ENCODE assay signal across 11 mouse cellular contexts in the genomic region with DNA sequence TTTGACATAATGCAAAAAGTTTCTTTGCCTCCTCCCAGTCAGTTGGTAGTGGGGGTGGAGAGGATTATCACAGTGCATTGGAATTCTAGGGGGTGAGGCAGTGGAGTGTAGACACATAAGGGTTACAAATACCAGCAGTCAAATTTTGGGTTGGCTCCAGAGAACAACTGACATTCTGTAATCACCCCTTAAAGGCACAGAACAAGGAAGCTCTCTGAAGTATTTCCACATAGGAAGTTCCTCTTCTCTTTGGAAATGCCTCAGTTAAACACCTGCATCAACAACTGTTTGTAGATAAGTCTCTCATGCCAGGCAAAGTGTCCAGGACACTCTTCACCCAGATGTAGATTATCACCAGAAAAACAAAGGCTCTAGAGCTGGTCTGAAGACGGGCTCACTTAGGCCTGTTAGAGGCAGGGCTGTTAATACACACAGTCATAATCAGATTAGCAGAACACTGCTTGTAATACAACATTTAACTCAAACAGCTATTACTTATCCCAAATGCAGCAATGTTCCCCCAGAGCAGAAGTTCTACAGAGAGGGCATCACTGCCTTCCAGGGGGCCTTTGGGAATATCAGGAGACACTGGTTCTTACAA.
DNase-seq lines count a peak whose midpoint lies in the region; ATAC-seq lines count a peak whose summit lies in the region.
"Had no signal": no experiment of that assay in that cellular context is flagged by ENCODE, and none has a peak within 500 bp of the region (broad histone marks: within the 10 kb centered on the region; RNA-seq: fewer than 3 reads in every experiment).

No protein-coding gene starts in this region.

- no peaks in the 10 kb centered on the region for H3K36me3 ChIP-seq in intestine, embryonic 16.5 days (ENCODE audit: control insufficient read depth, insufficient read depth, low read length)
- H3K36me3 ChIP-seq in midbrain, embryonic 15.5 days (replicated peaks): 0 out of 2 replicates have a peak, but pooled peaks cover 6% of the 10 kb centered on the region
- H3K36me3 ChIP-seq: embryonic facial prominence, embryonic 12.5 days had no signal

- 0 out of 2 replicates have a peak, but pooled peaks have one; percentile 29 for ATAC-seq in intestine, embryonic 16.5 days
- peak; percentile 83 for ATAC-seq in megakaryocyte, adult 5-6 weeks (ENCODE audit: poor library complexity, severe bottlenecking)
- ATAC-seq in midbrain, embryonic 15.5 days (replicated peaks): no peak

- peaks cover 13% of the 10 kb centered on the region for H3K4me1 ChIP-seq in intestine, embryonic 16.5 days (ENCODE audit: control insufficient read depth, insufficient read depth, low read length)
- no peaks in the 10 kb centered on the region for H3K4me1 ChIP-seq in midbrain, embryonic 15.5 days
- H3K4me1 ChIP-seq: embryonic facial prominence, embryonic 12.5 days; hindbrain, embryonic 13.5 days had no signal

- no peaks in the 10 kb centered on the region for H3K9me3 ChIP-seq in intestine, embryonic 16.5 days (ENCODE audit: control insufficient read depth, low read length)
- H3K9me3 ChIP-seq in midbrain, embryonic 15.5 days: no peaks in the 10 kb centered on the region
- H3K9me3 ChIP-seq: embryonic facial prominence, embryonic 12.5 days; hindbrain, embryonic 13.5 days; liver, embryonic 13.5 days had no signal

- intact Hi-C loops in gastrocnemius, postnatal 36 days (cut with DNase I): no loop called here

- no peak overlapping the region for H3K9ac ChIP-seq in intestine, embryonic 16.5 days (ENCODE audit: low read depth, low read length)
- H3K9ac ChIP-seq in midbrain, embryonic 15.5 days: no peak overlapping the region
- H3K9ac ChIP-seq: embryonic facial prominence, embryonic 12.5 days; hindbrain, embryonic 13.5 days; liver, embryonic 13.5 days had no signal

- peak overlapping the region; percentile 12; the same call in 1 of the 2 replicates for H3K27ac ChIP-seq in intestine, embryonic 16.5 days (ENCODE audit: low read length)
- no peak overlapping the region for H3K27ac ChIP-seq in midbrain, embryonic 15.5 days
- H3K27ac ChIP-seq: embryonic facial prominence, embryonic 12.5 days; hindbrain, embryonic 13.5 days; liver, embryonic 13.5 days had no signal

- no peaks in the 10 kb centered on the region for H3K27me3 ChIP-seq in intestine, embryonic 16.5 days (replicated peaks; ENCODE audit: control insufficient read depth, insufficient read depth, low read length)
- H3K27me3 ChIP-seq in midbrain, embryonic 15.5 days (replicated peaks): no peaks in the 10 kb centered on the region
- H3K27me3 ChIP-seq: embryonic facial prominence, embryonic 12.5 days; hindbrain, embryonic 13.5 days; liver, embryonic 13.5 days had no signal

- H3K4me3 ChIP-seq in intestine, embryonic 16.5 days (ENCODE audit: low read length): no peak overlapping the region
- no peak overlapping the region for H3K4me3 ChIP-seq in midbrain, embryonic 15.5 days
- H3K4me3 ChIP-seq: embryonic facial prominence, embryonic 12.5 days; hindbrain, embryonic 13.5 days; liver, embryonic 13.5 days had no signal

- peak; percentile 32 for DNase-seq in gastrocnemius, adult 18-20 months (ENCODE audit: low spot score)
- no peak for DNase-seq in gastrocnemius, postnatal 36 days
- DNase-seq in adipocyte (ENCODE audit: low spot score): peak; percentile 71
- no peak for DNase-seq in cerebellum, adult 11 months
- DNase-seq in right cerebral cortex, postnatal 4 days: no peak
- DNase-seq: liver, embryonic 13.5 days had no signal

- WGBS in intestine, embryonic 16.5 days: 42% methylated on average over 1 of the region's 1 CpGs
- WGBS in midbrain, embryonic 15.5 days: 68% methylated on average over 1 of the region's 1 CpGs

- no peak overlapping the region for H3K4me2 ChIP-seq in intestine, embryonic 16.5 days (ENCODE audit: low read depth, low read length)
- H3K4me2 ChIP-seq in midbrain, embryonic 15.5 days: no peak overlapping the region
- H3K4me2 ChIP-seq: embryonic facial prominence, embryonic 12.5 days; hindbrain, embryonic 13.5 days; liver, embryonic 13.5 days had no signal

Comparison
In these comparisons a context has a peak if more than half of its experiments do, and no peak if none do; other contexts are left out.
1. DNase-seq: peak in gastrocnemius, adult 18-20 months (single experiment) and adipocyte (single experiment); none in gastrocnemius, postnatal 36 days (0 of 2), cerebellum, adult 11 months (single experiment) and right cerebral cortex, postnatal 4 days (single experiment).